Mouse (Mus musculus): Measurements from ENCODE around the gene Msh6.
A peak's percentile ranks its signal among the peaks of the same experiment; 100 is the strongest.
"Not testable (repeated sequence)": the region's sequence is repeated elsewhere in the genome, so short reads cannot be mapped to it uniquely, and the experiment has no call there.

The Msh6 gene

DNA sequence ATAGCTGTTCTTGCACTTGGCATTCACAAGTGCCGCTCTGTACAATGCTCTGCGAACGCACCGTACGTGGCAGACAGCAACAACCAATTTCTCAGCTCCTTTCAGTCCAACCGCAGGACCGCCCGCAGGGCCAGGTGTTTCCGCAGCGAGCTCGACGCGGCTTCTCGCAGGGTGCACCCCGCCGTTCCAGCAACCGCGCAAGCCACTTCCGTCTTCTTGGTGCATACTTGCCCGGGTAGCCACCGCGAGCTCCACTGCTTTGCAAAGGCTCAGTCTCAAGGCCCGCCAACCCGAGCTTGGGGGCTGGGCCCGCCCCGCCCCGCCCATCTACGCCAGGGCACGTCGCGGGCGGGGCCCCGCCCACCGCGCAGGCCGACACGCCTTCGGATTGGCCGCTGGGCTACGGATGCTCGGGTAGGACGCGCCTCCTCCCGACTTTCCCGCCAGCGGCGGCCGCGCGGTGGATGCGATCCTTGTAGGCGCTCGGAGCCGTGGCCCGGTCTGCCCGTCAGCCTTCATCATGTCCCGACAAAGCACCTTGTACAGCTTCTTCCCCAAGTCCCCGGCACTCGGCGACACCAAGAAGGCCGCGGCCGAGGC lies at the start of gene Msh6:
Msh6 (plus strand) TSS at position 434 of the 600 bp plus-strand sequence.
- peak; percentile 99 for DNase-seq (ENCODE audit: extremely low read depth, insufficient read length, low spot score)

DNA sequence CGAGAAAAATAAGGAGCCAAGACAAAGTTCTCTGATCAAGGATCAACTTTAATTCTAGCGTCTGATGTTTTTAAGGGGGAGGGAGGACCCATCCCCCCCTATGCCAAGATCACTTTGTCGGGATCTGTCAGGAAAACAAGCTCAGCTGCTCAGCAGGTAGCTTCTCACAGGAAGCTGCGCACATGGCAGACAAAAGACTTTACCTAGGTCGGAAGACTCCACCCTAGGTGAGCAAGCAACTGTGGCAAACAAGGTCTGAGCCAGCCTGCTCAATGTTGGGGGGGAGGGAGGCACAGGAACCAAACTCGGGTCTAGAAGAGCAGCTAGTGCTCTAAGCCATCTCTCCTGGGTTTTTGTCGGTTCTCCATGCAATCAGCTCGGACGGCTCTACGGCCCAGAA lies 40.5 kb upstream of the Msh6 start:
- DNase-seq (ENCODE audit: extremely low read depth, insufficient read length, low spot score): no peak

DNA sequence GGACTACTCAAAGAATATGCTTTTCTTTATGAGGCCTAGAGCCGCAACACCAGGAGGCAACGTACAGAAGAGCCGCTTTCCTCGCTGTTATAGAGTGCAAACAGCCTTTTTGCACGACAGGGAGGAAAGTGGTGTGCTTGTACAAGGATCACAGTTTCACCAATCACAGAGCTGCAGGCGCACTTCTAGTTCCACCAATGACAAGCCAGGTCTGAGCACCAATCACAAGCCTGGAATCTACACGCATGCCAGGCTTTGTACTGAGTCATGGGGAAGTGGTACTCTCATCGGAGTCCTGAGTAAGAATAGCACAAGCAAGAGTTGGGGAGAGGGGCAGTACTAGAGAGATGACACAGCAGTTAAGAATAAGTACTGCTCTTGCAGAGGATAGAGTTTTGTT lies 40.1 kb upstream of the Msh6 start:
- DNase-seq (ENCODE audit: extremely low read depth, insufficient read length, low spot score): no peak

DNA sequence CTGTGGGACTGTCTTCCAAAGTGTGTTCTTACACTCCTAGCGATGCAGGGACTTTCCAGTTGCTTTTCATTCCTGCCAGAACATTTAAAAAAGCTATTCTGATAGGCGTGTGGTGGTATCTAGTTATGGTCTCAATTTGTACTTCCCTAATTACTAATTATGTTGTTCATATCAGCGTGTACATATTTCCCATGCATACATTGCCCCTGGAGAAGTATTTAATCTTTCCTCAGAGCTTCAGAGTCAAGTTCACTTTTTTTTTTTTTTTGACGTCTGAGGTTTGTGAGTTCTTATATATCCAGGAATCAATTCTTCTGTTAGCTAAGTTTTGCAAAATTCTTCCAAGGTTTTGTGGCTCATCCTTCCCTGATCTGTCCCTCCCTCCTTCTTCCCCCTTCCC lies 38.7 kb upstream of the Msh6 start:
- no peak for DNase-seq (ENCODE audit: extremely low read depth, insufficient read length, low spot score)

DNA sequence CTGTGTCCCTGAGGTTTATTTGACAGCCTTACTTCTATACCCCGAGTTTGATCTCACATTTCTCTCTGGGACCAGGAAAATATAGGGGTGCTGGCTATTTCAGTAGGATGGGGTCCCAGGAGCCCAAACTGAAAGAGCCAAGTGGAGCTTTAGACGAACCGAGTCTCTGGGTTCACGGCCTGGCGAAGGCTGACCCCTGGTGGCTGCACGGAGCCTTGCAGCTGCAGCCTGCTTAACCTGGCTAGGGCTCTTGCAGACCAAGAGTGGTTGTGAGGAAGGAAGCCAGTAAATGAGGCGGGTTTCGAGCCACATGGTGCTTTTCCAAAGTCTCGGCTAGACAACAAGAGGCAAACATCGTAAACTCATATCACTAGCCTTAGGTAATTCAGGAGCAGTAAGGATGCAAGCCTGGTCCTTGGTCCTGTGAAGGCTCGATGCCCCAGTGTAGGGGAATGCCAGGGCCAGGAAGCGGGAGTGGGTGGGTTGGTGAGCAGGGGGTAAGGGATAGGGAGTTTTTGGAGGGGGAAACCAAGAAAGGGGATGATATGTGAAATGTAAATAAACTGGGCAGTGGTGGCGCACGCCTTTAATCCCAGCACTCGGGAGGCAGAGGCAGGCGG lies 25.8 kb upstream of the Msh6 start:
- DNase-seq (ENCODE audit: extremely low read depth, insufficient read length, low spot score): peak; percentile 63

DNA sequence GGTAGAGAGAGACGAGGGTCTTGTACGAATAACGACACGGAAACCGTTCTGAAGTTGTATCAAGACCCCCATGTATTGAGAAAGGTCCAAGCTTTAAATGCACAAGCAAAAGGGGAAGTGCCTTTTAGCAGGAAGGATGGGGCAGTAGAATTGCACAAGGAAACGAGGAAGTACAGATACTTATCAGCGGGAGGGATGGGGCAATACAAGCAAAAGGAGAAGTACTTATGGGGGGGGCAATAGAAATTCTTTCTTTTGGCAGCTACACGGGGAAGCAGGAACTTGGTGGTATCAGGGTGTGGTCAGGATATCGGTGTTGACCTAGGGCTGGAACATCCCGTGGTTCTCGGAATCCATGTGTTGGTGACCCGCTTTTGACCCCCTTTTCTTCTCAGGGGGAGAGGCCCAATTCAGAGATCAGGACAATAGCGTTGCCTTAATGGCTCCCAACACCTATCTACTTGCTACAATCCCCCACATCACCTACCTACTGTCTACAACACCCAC lies 20.2 kb upstream of the Msh6 start:
- DNase-seq (ENCODE audit: extremely low read depth, insufficient read length, low spot score): not testable (repeated sequence)

DNA sequence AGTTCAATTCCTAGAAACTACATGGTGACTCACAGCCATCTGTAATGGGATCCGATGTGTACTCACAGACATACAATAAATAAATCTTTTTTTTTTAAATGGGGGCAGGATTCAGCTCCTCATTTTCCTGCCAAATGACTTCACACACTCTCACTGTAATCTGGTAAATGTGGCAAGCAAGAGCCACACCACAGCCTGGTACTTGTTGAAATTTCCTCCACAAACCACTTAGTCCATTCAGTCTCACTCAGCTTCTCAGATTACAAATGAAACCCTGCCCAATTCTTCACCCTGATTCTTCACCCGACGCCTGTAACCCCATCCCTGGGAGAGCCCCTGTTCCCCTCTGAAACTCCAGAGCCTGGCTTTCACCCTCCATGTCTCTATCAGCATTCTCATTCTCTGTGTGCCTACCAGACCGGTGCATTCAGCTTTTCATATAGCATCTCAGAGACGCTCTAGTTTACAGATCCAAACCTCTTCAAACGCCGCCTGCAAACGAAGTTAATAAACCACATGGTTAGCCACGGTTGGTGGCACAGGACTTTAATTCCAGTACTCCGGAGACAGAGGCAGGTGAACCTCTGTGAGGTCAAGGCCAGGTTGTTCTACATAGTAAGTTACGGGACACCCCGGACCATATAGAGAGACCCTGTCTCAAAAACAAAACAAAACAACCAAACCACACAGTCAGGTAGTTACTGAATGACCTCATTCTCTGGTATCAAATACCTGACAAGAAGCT lies 17.6 kb upstream of the Msh6 start:
- DNase-seq (ENCODE audit: extremely low read depth, insufficient read length, low spot score): no peak

DNA sequence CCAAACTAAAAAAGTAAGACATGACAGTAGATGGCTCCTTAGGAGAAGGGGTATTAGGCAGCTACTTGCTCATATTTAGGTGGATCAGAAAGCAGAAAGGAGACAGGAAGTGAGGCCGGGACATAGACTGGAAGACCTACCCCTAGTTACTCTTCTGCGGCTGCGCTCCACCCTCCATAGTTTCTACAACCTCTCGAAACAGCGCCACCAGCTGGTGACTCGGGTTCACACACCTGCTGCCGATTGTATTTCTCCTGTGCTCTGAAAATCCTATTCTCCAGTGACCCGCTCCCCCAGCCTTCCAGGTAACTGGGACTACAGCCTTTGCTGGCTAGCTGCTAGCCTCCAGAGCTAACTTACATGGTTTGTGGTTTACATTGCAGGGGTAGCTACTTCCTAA lies 16.6 kb upstream of the Msh6 start:
- no peak for DNase-seq (ENCODE audit: extremely low read depth, insufficient read length, low spot score)

DNA sequence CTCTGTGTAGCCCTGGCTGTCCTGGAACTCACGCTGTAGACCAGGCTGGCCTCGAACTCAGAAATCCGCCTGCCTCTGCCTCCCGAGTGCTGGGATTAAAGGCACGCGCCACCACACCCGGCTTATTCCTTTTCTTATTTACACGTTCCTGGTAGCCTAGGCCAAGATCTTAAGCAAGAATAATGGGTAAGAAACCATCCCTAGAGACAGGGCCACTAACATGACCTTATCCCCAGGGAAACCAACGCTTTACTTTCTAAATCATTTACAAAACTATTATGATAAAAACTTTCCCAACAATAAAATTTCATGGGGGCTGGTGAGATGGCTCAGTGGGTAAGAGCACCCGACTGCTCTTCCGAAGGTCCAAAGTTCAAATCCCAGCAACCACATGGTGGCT lies 15.5 kb upstream of the Msh6 start:
- not testable (repeated sequence) for DNase-seq (ENCODE audit: extremely low read depth, insufficient read length, low spot score)

DNA sequence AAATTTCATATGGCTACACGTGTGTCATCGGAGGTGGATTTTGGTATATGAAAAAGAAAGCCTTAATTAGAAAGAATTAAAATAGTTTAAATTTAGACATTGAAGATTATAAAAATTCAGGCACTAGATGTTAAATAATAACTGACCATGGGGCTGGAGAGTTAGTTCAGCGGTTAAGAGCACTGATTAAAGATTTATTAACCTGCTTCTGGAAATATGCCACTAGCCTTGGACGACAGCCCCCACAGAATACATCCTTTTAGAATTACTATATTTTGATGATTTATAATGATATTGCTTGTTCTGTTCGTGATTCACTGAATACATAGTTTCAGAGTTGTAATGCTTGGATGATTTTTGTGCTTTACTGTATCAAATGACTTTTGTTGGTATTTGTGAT lies 14.9 kb upstream of the Msh6 start:
- not testable (repeated sequence) for DNase-seq (ENCODE audit: extremely low read depth, insufficient read length, low spot score)

DNA sequence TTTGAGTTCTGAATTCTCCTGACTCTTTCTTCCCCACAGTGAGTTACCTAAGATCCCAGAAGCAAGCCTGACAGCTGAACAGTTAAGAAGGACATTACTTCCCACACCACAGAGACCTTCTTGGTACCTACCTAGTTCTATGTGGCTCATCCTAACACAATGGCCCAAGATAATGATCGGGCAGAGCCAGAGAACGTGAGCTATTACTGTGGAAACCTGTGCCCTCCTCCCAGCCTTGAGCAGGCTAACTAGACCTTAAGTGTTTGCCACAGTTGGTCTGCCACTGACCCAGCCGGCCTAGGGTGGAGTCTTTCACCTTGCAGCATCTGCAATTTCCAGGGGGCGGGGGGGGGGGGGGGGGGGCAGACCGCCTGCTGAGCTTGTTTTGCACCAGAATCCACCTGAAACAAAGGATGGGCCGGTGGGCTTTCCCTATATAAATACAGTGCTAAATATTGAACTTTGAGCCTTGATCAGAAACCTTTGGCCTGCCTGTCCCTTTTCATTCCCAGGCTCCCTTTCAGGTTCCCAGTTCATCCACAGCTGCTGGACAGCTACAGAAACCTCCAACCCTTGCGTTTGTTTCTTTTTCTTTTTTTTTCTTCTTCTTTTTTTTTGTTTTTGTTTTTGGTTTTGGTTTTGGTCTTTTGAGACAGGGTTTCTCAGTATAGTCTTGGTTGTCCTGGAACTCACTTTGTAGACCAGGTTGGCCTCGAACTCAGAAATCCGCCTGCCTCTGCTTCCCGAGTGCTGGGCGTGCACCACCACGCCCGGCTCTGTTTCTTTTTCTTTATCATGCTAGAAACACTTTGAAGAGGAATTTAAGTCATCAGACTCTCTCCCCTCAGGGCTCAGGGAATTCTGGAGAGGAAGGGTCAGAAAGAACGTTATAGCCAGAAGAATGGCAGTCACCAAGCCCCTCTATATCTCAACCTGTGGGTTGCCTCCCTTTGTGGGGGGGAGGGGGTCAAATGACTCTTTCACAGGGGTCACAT lies 11.5 kb upstream of the Msh6 start:
- DNase-seq (ENCODE audit: extremely low read depth, insufficient read length, low spot score): no peak

DNA sequence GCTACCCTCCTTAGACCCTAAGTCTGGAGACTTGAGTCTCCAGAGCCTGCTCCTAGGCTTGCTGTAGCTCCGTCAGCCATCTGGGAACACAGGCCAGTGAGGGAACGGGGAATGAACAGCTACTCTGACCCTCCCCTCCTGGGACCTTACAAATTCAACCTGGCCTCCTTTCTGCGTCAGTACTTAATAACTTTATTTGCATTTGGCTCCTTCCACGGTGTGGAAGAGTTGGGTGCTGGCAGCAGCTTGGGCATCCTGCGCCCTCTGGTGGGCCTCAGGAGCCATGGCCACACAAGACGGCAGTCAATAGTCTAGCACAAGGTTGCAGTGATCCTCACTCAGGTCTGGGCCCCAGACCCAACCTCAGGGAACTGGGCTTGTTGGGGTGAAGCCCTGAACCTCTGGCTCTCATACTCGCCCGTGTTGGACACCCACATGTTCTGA lies 6.4 kb upstream of the Msh6 start:
- not testable (repeated sequence) for DNase-seq (ENCODE audit: extremely low read depth, insufficient read length, low spot score)

DNA sequence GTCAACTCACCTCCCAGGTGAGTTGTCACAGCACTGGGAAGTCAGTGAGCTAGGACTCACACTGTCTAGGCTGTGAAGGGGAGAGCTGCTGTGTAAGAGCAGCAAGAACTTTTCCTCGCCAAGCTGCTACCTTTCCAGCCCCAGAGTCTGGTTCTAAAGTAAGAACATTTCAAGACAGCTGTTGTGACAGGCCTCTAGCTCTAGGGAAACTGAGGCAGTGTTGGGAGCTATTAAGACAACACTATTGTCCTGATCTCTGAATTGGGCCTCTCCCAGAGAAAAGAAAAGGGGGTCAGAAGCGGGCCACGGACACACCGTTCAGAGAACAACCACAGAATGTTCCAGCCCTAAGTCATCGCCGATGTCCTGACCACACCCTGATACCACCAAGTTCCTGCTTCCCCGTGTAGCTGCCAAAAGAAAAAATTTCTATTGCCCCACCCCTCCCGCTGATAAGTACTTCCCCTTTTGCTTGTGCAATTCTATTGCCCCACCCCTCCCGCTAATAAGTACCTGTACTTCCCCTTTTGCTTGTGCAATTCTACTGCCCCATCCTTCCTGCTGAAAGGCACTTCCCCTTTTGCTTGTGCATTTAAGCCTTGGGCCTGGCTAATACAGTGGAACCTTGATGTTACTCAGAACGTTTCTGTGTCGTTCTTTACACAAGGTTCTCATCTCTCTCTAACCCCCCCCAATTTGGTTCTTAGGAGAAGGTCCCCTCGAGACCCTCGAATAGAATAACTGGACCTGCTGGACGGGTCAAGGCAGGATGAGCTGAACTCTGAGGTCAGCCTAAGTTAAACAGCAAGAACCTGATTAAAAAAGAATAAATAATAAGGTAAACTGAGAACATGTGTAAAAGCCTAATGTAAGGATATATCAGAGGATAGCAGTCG lies 2.9 kb upstream of the Msh6 start:
- DNase-seq (ENCODE audit: extremely low read depth, insufficient read length, low spot score): not testable (repeated sequence)

DNA sequence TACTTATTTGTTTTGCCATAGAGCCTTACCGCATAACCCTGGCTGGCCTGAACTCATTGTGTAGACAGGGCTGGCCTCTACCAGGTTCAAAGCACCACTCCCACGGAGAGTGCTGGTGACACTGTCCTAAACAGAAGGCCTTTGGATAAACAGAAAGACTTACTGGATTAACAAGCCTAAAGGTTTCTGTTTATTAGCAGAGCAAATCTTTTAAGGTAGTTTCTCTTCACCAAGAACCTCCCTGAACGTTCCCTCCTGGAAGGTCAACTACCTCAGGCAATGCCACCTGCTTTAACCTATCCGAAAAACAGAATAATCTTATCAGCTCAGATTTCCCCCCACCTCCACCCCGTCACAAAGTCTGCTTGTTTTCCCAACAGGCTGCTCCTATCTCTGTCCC lies 2.0 kb upstream of the Msh6 start:
- DNase-seq (ENCODE audit: extremely low read depth, insufficient read length, low spot score): no peak

DNA sequence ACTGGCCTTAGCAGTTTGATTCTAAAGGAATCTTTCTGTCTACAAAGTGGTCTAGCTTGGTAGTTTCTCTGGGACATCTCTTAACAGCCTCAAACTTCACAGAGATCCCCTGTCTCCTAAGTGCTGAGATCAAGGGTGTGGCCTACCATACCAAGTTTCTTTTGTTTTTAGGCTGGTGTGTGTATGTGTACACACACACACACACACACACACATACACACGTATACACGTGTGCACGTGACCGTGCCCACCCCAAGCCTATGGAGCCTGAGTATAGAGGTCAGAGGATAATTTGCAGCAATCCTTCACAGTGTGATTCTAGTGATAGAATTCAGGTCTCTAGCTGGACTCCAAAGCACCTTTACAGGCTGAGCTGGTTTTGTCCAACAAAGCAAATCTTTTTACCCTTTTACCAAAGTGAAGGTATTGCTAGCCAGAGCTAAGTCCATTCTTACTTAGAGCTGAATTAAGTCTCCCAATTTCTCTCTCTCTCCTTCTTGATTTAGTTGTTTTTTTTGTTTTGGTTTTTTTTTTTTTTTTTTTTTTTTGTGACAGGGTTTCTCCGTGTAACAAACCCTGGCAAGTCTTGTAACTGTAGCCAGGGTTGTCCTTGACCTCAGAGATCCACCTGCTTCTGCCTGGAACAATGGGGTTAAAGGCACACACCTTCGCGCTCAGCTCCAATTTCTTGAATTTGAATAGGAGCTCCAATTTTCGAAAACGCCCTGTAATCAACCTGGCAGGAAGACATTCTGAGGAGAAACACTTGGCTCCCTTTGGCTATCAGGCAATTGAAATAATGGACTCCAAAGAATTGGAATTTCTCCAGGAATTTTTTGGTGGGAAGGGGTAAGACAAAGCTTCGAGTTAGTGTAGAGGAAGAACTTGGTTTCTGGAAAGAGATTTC lies 1.3 kb upstream of the Msh6 start:
- no peak for DNase-seq (ENCODE audit: extremely low read depth, insufficient read length, low spot score)

DNA sequence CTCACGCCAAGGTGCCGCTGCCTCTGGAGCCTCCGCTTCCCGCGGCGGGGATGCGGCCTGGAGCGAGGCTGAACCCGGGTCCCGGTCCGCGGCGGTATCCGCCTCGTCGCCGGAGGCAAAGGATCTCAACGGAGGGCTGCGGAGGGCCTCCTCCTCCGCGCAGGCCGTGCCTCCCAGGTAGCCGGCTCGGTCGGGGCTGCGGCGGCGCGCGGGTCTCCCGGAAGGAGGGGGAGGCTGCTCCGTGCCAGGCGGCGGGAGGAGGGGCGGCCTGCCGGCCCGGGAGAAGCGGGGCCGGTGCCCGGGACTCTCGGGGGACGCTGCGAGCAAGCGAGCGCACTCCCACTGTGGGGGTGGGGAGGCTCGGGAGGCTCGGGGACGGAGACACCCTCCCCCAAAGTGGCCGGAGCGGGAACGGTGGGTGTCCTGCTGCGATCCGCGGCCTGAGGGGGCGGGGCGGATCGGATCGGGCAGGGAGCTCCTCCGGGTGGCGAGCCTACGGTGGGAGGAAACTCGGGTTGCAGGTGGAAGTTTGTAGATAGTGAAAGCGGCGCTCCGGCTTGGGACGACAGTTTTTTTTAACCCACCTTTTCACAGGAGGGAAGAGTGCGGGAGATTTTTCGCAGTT lies 479 bp downstream of the Msh6 start:
- peak; percentile 73 for DNase-seq (ENCODE audit: extremely low read depth, insufficient read length, low spot score)

DNA sequence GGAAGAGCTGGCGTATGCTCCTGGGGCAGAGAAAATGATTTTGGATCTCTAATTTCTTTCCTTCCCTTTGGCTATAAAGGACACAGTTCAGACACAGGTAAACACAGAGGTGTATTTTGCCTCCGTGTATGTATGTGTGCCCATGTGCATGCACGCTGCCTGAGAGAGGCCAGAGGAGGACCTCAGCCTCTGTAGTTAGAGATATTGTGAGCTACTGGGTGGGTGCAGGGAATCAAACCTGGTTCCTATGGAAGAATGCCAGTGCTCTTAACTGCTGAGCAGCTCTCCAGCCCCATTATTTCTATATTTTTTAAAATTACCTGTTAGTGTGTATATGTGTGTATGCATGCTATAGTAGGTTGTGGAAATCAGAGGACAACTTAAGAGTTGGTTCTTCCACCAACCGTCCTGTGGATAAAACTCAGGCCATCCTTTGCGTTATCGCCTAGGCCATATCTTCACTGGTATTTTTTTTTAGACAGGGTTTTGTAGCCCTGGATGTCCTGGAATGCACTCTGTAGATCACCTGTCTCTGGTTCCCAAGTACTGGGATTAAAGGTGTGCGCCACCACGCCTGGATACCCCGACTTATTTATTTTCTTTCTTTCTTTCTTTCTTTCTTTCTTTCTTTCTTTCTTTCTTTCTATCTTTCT lies 1.4 kb downstream of the Msh6 start:
- no peak for DNase-seq (ENCODE audit: extremely low read depth, insufficient read length, low spot score)

DNA sequence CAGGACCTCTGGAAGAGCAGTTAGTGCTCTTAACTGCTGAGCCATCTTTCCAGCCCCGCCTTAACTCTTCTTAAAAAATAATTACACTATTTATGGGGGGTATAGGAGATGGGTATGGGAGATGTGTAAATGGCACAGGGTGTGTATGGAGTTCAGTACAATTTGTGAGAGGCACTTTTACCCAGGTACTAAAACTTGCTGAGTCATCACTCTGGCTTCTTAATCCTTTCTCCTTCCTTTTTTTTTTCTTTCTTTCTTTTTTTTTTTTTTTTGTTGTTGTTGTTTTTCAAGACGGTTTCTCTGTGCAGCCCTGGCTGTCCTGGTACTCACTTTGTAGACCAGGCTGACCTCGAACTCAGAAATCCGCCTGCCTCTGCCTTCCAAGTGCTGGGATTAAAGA lies 2.1 kb downstream of the Msh6 start:
- DNase-seq (ENCODE audit: extremely low read depth, insufficient read length, low spot score): not testable (repeated sequence)

Data from 3134 (cell line).